Mouse (Mus musculus) ES-Bruce4 (cell line): Measurements from ENCODE around the gene Nol10. TPM values are rescaled to one million over a fixed set of nuclear protein-coding genes. Genes with fewer than 3 reads are reported as not detected.

Experiments
- H3K27ac ChIP-seq: 2 replicates; pipeline ENCODE4 v1.5.1; 2012; ENCODE audit warnings: low read length, inconsistent platforms; ENCODE audit not compliant: insufficient read depth
- H3K27me3 ChIP-seq: 2 replicates; pipeline ENCODE4 v1.6.1; 2012; ENCODE audit warnings: mild to moderate bottlenecking, low read length, inconsistent platforms; ENCODE audit not compliant: control insufficient read depth, poor library complexity, insufficient read depth, severe bottlenecking
- H3K36me3 ChIP-seq: 2 replicates; pipeline ENCODE4 v1.6.1; 2012; ENCODE audit warnings: inconsistent platforms, mild to moderate bottlenecking, low read length, moderate library complexity; ENCODE audit not compliant: control insufficient read depth, poor library complexity, insufficient read depth, severe bottlenecking
- H3K4me1 ChIP-seq: one replicate; pipeline ENCODE4 v1.8.1; 2011; ENCODE audit warnings: low read length; ENCODE audit not compliant: control insufficient read depth, insufficient read depth
- H3K4me3 ChIP-seq: 2 replicates; pipeline ENCODE4 v1.5.1; 2011; ENCODE audit warnings: low read depth, mild to moderate bottlenecking, low read length
- H3K9ac ChIP-seq: 2 replicates; pipeline ENCODE4 v1.6.1; 2012; ENCODE audit warnings: low read depth, mild to moderate bottlenecking, inconsistent platforms; ENCODE audit not compliant: poor library complexity, severe bottlenecking
- H3K9me3 ChIP-seq: replicated peaks from 2 replicates; pipeline ENCODE4 v1.6.1; 2012; ENCODE audit warnings: mild to moderate bottlenecking, low read length, inconsistent platforms; ENCODE audit not compliant: control insufficient read depth, poor library complexity, insufficient read depth, severe bottlenecking
- CTCF ChIP-seq: IDR thresholded peaks from one replicate; pipeline ENCODE4 v1.8.1; 2011; ENCODE audit warnings: low read depth, low read length
- EP300 ChIP-seq: IDR thresholded peaks from 2 replicates; pipeline ENCODE4 v1.6.1; 2011; ENCODE audit warnings: low read depth, low read length; ENCODE audit not compliant: insufficient read depth
- POLR2A ChIP-seq: IDR thresholded peaks from one replicate; pipeline ENCODE4 v1.8.1; 2011; ENCODE audit warnings: low read length; ENCODE audit not compliant: insufficient read depth
- polyA plus RNA-seq: library from polyadenylated mRNA; stranded (reverse); fragments of >200 nt; gene quantifications from 2 replicates; pipeline ENCODE4 v1.2.4, GENCODE M21; 2011; ENCODE audit warnings: low read depth; ENCODE audit not compliant: missing spikeins, insufficient read depth, insufficient read length

Nol10 gene
- polyA plus RNA-seq, 1 experiment, result 61.6 TPM

DNA sequence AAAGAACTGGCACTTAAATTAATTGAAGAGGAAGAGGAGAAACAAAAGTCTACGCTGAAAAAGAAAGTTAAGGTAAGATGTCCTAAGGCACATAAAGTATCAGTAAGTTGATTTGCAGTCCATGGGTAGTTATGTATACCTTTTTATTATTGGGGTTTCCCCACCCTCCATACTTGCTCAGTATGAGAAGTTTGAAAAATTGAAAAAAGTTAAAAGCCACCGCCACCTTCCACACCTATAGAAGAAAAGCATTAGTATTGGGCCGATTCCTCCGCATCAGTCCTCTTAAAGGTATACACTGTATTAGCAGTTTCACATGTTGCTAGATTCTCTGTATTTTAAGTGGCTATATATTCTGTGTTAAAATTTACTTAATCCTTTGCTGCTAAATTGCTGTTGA, 58.6 kb downstream of the Nol10 start:
- H3K27me3 ChIP-seq, result no peaks in the 10 kb centered on the region
- H3K36me3 ChIP-seq, result peaks cover 35% of the 10 kb centered on the region
- no peaks in the 10 kb centered on the region for H3K9me3 ChIP-seq
- H3K9ac ChIP-seq, result no peak overlapping the region
- TF ChIP-seq CTCF (no peak), EP300 (no peak), POLR2A (no peak)
- H3K27ac ChIP-seq, result no peak overlapping the region
- no peaks in the 10 kb centered on the region for H3K4me1 ChIP-seq
- no peak overlapping the region for H3K4me3 ChIP-seq

DNA sequence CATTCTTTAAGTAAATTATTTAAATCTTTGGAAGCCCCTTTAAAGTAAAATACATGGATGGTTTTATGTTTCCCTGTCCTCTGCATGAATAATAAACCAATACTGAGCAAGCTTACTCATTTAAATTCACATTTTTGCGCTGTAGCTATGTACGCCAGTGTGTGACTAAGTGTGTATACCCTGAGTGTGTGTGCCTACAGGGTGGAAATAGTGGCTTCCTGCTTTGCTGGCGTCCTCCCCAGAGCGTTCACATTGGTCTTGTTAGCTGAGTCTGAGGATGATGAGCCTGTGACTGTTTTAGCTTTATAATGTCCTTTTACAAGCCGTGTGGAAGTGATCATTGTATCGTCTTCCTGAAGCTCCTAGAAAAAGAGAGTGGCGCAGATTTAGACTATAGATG, 60.1 kb downstream of the Nol10 start:
- TF ChIP-seq POLR2A (no peak), CTCF (no peak), EP300 (no peak)
- Histone ChIP-seq H3K36me3 (peaks cover 30% of the 10 kb centered on the region), H3K27ac (no peak overlapping the region), H3K4me3 (no peak overlapping the region), H3K4me1 (no peaks in the 10 kb centered on the region), H3K27me3 (no peaks in the 10 kb centered on the region), H3K9me3 (no peaks in the 10 kb centered on the region), H3K9ac (no peak overlapping the region)

DNA sequence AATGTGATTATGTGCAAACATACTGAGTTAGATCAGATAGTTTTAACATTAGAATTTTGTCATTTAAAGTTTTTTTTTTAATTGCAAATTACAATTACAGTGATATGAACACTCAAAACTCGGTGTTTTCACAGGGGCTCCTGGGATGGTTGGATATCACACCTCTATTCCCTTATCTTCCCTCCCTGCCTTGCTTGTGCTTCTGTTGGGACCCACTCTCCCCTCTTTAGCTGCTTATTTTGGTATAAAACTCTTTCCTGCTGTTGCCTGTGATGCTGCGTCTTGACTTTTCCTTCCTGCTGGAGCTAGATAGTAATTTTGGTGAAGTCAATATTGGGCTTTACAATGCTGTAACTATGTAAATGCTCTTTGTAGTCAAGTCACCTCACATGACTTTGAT, 63.0 kb downstream of the Nol10 start:
- Histone ChIP-seq H3K27me3 (no peaks in the 10 kb centered on the region), H3K36me3 (peaks cover 20% of the 10 kb centered on the region), H3K9me3 (no peaks in the 10 kb centered on the region)

DNA sequence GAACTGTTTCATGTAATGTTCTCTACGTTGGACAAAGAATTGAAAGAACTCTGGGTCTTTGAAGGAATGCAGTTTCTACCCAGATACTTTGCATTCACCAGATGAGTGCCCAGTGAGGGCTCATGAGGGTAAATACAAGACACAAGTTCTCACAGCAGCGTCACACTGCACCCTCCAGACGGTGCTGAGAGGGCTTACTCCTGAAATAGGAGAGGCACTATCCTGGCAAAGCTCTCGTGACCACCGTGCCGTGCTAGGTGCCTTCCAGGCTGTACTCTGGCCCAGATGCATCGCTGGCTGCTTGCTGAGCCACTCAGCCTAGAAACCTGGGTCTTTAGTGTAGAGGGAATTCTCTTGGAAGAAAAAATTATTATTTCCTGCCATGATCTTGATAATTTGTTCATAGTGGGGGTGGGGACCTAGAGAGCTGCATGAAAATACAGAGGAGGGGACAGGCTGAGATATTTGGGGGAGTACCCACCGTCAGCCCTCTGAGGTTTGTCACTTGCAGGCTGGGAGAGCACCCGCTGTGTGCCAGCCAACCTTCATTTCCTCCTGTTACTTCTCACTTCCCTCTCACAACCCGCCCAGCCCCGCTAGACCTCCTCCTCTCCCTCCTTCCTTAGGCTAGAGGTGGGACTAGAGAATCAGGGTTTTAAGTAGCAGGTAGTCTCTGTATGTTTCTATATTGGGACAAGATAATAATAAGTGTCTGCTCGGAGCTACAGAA, 63.7 kb downstream of the Nol10 start:
- H3K4me1 ChIP-seq, result no peaks in the 10 kb centered on the region
- H3K9me3 ChIP-seq, result no peaks in the 10 kb centered on the region
- H3K36me3 ChIP-seq, result peaks cover 23% of the 10 kb centered on the region
- TF ChIP-seq POLR2A (no peak), EP300 (no peak), CTCF (no peak)
- H3K27me3 ChIP-seq, result no peaks in the 10 kb centered on the region
- H3K27ac ChIP-seq, result no peak overlapping the region
- no peak overlapping the region for H3K4me3 ChIP-seq
- H3K9ac ChIP-seq, result no peak overlapping the region

More for the DNA sequence above, 63.0 kb downstream of the Nol10 start:
- TF ChIP-seq EP300 (no peak), POLR2A (no peak), CTCF (no peak)
- Histone ChIP-seq H3K27ac (no peak overlapping the region), H3K4me3 (no peak overlapping the region), H3K4me1 (no peaks in the 10 kb centered on the region), H3K9ac (no peak overlapping the region)

DNA sequence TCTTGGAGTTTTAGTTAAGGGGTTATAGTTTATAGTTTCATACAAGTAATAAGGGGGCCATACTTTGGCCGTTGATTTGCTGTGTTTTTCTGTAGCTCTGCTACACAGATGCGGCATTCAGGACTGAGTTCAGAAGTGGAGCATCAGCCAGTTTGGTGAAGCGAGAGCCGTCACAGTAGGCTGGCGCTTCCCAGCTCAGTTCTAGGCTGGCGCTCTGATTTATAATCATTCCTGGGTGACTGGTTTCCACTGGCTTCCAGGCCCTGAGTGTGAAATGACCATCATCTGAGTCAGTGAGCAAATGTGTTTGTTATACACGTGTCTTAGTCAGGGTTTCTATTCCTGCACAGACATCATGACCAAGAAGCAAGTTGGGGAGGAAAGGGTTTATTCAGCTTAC, 66.5 kb downstream of the Nol10 start:
- H3K4me3 ChIP-seq, result no peak overlapping the region
- H3K27me3 ChIP-seq, result no peaks in the 10 kb centered on the region
- peaks cover 26% of the 10 kb centered on the region for H3K36me3 ChIP-seq
- H3K4me1 ChIP-seq, result no peaks in the 10 kb centered on the region
- H3K27ac ChIP-seq, result no peak overlapping the region
- H3K9ac ChIP-seq, result no peak overlapping the region
- TF ChIP-seq EP300 (no peak), CTCF (no peak), POLR2A (no peak)
- H3K9me3 ChIP-seq, result no peaks in the 10 kb centered on the region

DNA sequence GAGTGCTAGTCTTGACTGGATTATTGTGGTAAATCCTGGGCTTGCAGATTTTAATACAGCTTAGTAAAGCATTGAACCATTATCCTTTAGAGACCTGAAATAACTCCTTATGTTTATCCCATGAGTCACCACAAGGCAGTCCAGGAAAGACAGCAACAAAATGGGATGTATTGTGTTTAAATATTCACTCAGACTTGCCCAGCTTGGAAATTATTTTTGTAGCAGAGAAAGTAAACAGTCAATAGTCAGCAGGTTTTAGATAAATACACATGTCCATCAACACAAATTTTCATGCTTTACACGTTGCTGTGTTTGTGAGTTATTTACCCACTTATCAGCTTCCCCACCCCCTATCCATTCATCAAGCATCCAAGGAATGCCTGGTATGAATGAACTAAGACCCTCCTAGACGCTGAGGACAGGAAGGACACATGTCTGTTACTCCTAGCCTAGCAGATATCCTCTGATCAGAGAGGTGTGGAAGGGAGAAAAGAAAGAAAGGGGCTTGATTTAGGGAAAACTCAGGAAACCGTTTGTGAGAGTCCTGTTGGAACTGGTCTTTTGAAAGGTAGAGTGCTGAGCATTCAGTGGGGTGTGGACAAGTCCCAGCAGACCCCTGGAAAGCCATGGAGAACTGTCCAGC, 72.0 kb downstream of the Nol10 start:
- Histone ChIP-seq H3K36me3 (peaks cover 44% of the 10 kb centered on the region), H3K4me1 (no peaks in the 10 kb centered on the region), H3K27me3 (no peaks in the 10 kb centered on the region; the same call in 1 of the 2 replicates), H3K27ac (peak overlapping the region; percentile 76), H3K9me3 (no peaks in the 10 kb centered on the region), H3K4me3 (no peak overlapping the region), H3K9ac (no peak overlapping the region)
- TF ChIP-seq EP300 (no peak), POLR2A (no peak), CTCF (no peak)
